Mouse (Mus musculus): ENCODE measurements at regions not wholly inside any gene's neighbourhood (a gene's known extent, or its start where the extent isn't known, plus 50 kb on each side); places are given as distances from the start of the nearest gene placed in this dataset.
"Not testable (repeated sequence)": the region's sequence is repeated elsewhere in the genome, so short reads cannot be mapped to it uniquely, and the experiment has no call there.

- WGBS: 86% methylated on average over 5 of the region's 5 CpGs
- H3K4me1 ChIP-seq (replicated peaks; ENCODE audit: control insufficient read depth, insufficient read depth, low read length): peaks cover 24% of the 10 kb centered on the region
- not testable (repeated sequence) for H3K36me3 ChIP-seq (replicated peaks; ENCODE audit: control insufficient read depth, insufficient read depth); H3K9ac ChIP-seq; H3K9me3 ChIP-seq (ENCODE audit: control insufficient read depth, low read length); H3K4me3 ChIP-seq (replicated peaks; ENCODE audit: low read length); H3K27ac ChIP-seq; ATAC-seq (ENCODE audit: low FRiP score); H3K4me2 ChIP-seq (replicated peaks); H3K27me3 ChIP-seq (ENCODE audit: control insufficient read depth, insufficient read depth, low read length); DNase-seq (ENCODE audit: low spot score)
Observed at GRCm38 (mm10) chr15:93005186-93005585, 269.8 kb downstream of the Gxylt1 start.

- ATAC-seq (ENCODE audit: low FRiP score) (no peak), DNase-seq (ENCODE audit: low spot score) (no peak)
- no peak overlapping the region for H3K9ac ChIP-seq
- no peaks in the 10 kb centered on the region for H3K36me3 ChIP-seq (replicated peaks; ENCODE audit: control insufficient read depth, insufficient read depth)
- H3K4me2 ChIP-seq (replicated peaks): no peak overlapping the region
- H3K27me3 ChIP-seq (ENCODE audit: control insufficient read depth, insufficient read depth, low read length): no peaks in the 10 kb centered on the region
- H3K4me1 ChIP-seq (replicated peaks; ENCODE audit: control insufficient read depth, insufficient read depth, low read length): peaks cover 30% of the 10 kb centered on the region
- no peak overlapping the region for H3K27ac ChIP-seq
- H3K9me3 ChIP-seq (ENCODE audit: control insufficient read depth, low read length): no peaks in the 10 kb centered on the region
- no peak overlapping the region for H3K4me3 ChIP-seq (replicated peaks; ENCODE audit: low read length)
- 87% methylated on average over 7 of the region's 7 CpGs for WGBS
Observed at GRCm38 (mm10) chr15:93004551-93004950, 270.4 kb downstream of the Gxylt1 start.

GRCm38 (mm10) chr15:93003233-93003632 is 271.7 kb downstream of the Gxylt1 start:
- no peaks in the 10 kb centered on the region for H3K36me3 ChIP-seq (replicated peaks; ENCODE audit: control insufficient read depth, insufficient read depth)
- no peaks in the 10 kb centered on the region for H3K27me3 ChIP-seq (ENCODE audit: control insufficient read depth, insufficient read depth, low read length)
- no peak overlapping the region for H3K9ac ChIP-seq
- DNase-seq (ENCODE audit: low spot score) (no peak), ATAC-seq (ENCODE audit: low FRiP score) (no peak)
- 85% methylated on average over 3 of the region's 3 CpGs for WGBS
- no peaks in the 10 kb centered on the region for H3K9me3 ChIP-seq (ENCODE audit: control insufficient read depth, low read length)
- H3K4me2 ChIP-seq (replicated peaks): no peak overlapping the region
- H3K4me3 ChIP-seq (replicated peaks; ENCODE audit: low read length): no peak overlapping the region
- no peak overlapping the region for H3K27ac ChIP-seq
- peaks cover 33% of the 10 kb centered on the region for H3K4me1 ChIP-seq (replicated peaks; ENCODE audit: control insufficient read depth, insufficient read depth, low read length)

GRCm38 (mm10) chr15:93002002-93002904 is 272.7 kb downstream of the Gxylt1 start:
- Histone ChIP-seq H3K27me3 (ENCODE audit: control insufficient read depth, insufficient read depth, low read length) (no peaks in the 10 kb centered on the region), H3K27ac (no peak overlapping the region), H3K9ac (peak overlapping the region; percentile 28), H3K4me1 (replicated peaks; ENCODE audit: control insufficient read depth, insufficient read depth, low read length) (peaks cover 33% of the 10 kb centered on the region), H3K4me3 (replicated peaks; ENCODE audit: low read length) (peak overlapping the region; percentile 6; the same call in 1 of the 2 replicates), H3K36me3 (replicated peaks; ENCODE audit: control insufficient read depth, insufficient read depth) (no peaks in the 10 kb centered on the region), H3K4me2 (replicated peaks) (peak overlapping the region; percentile 49), H3K9me3 (ENCODE audit: control insufficient read depth, low read length) (no peaks in the 10 kb centered on the region)
- peak; percentile 68 for DNase-seq (ENCODE audit: low spot score)
- WGBS: 32% methylated on average over 25 of the region's 25 CpGs
- ATAC-seq (ENCODE audit: low FRiP score): peak; percentile 70; the same call in 1 of the 2 replicates

GRCm38 (mm10) chr15:93001346-93002001 is 273.5 kb downstream of the Gxylt1 start:
- Histone ChIP-seq H3K4me2 (replicated peaks) (peak overlapping the region; percentile 49), H3K4me1 (replicated peaks; ENCODE audit: control insufficient read depth, insufficient read depth, low read length) (peaks cover 33% of the 10 kb centered on the region), H3K27me3 (ENCODE audit: control insufficient read depth, insufficient read depth, low read length) (no peaks in the 10 kb centered on the region), H3K4me3 (replicated peaks; ENCODE audit: low read length) (peak overlapping the region; percentile 6; the same call in 1 of the 2 replicates), H3K9me3 (ENCODE audit: control insufficient read depth, low read length) (no peaks in the 10 kb centered on the region), H3K9ac (peak overlapping the region; percentile 28), H3K36me3 (replicated peaks; ENCODE audit: control insufficient read depth, insufficient read depth) (no peaks in the 10 kb centered on the region), H3K27ac (no peak overlapping the region)
- DNase-seq (ENCODE audit: low spot score) (no peak), ATAC-seq (ENCODE audit: low FRiP score) (no peak)
- WGBS: 13% methylated on average over 11 of the region's 11 CpGs

- no peaks in the 10 kb centered on the region for H3K27me3 ChIP-seq (ENCODE audit: control insufficient read depth, insufficient read depth, low read length)
- no peak for DNase-seq (ENCODE audit: low spot score)
- H3K27ac ChIP-seq: no peak overlapping the region
- H3K4me2 ChIP-seq (replicated peaks): 0 out of 2 replicates have a peak overlapping the region, but pooled peaks have one; percentile 4
- no peak for ATAC-seq (ENCODE audit: low FRiP score)
- WGBS: 56% methylated on average over 12 of the region's 12 CpGs
- no peak overlapping the region for H3K9ac ChIP-seq
- H3K4me1 ChIP-seq (replicated peaks; ENCODE audit: control insufficient read depth, insufficient read depth, low read length): peaks cover 33% of the 10 kb centered on the region
- no peaks in the 10 kb centered on the region for H3K36me3 ChIP-seq (replicated peaks; ENCODE audit: control insufficient read depth, insufficient read depth)
- H3K9me3 ChIP-seq (ENCODE audit: control insufficient read depth, low read length): no peaks in the 10 kb centered on the region
- no peak overlapping the region for H3K4me3 ChIP-seq (replicated peaks; ENCODE audit: low read length)
Observed at GRCm38 (mm10) chr15:93000121-93000520, 274.9 kb downstream of the Gxylt1 start.

GRCm38 (mm10) chr15:92997933-92998332 is 277.0 kb downstream of the Gxylt1 start:
- no peaks in the 10 kb centered on the region for H3K9me3 ChIP-seq (ENCODE audit: control insufficient read depth, low read length)
- H3K4me2 ChIP-seq (replicated peaks): no peak overlapping the region
- DNase-seq (ENCODE audit: low spot score) (no peak), ATAC-seq (ENCODE audit: low FRiP score) (no peak)
- H3K27me3 ChIP-seq (ENCODE audit: control insufficient read depth, insufficient read depth, low read length): no peaks in the 10 kb centered on the region
- 0 out of 2 replicates have a peak overlapping the region, but pooled peaks have one; percentile 23 for H3K27ac ChIP-seq
- H3K9ac ChIP-seq: no peak overlapping the region
- H3K36me3 ChIP-seq (replicated peaks; ENCODE audit: control insufficient read depth, insufficient read depth): no peaks in the 10 kb centered on the region
- no peak overlapping the region for H3K4me3 ChIP-seq (replicated peaks; ENCODE audit: low read length)
- H3K4me1 ChIP-seq (replicated peaks; ENCODE audit: control insufficient read depth, insufficient read depth, low read length): peaks cover 33% of the 10 kb centered on the region
- 84% methylated on average over 5 of the region's 5 CpGs for WGBS

GRCm38 (mm10) chr15:92994191-92994671 is 280.7 kb downstream of the Gxylt1 start:
- Histone ChIP-seq H3K27ac (peak overlapping the region; percentile 49), H3K4me2 (replicated peaks) (0 out of 2 replicates have a peak overlapping the region, but pooled peaks have one; percentile 10), H3K9ac (no peak overlapping the region), H3K9me3 (ENCODE audit: control insufficient read depth, low read length) (no peaks in the 10 kb centered on the region), H3K36me3 (replicated peaks; ENCODE audit: control insufficient read depth, insufficient read depth) (no peaks in the 10 kb centered on the region), H3K4me3 (replicated peaks; ENCODE audit: low read length) (no peak overlapping the region), H3K4me1 (replicated peaks; ENCODE audit: control insufficient read depth, insufficient read depth, low read length) (no peaks in the 10 kb centered on the region; the same call in 1 of the 2 replicates), H3K27me3 (ENCODE audit: control insufficient read depth, insufficient read depth, low read length) (no peaks in the 10 kb centered on the region)
- DNase-seq (ENCODE audit: low spot score) (peak; percentile 55), ATAC-seq (ENCODE audit: low FRiP score) (peak; percentile 73)
- WGBS: 57% methylated on average over 11 of the region's 11 CpGs

- ATAC-seq (ENCODE audit: low FRiP score): no peak
- no peak for DNase-seq (ENCODE audit: low spot score)
- Histone ChIP-seq H3K36me3 (replicated peaks; ENCODE audit: control insufficient read depth, insufficient read depth) (no peaks in the 10 kb centered on the region), H3K4me1 (replicated peaks; ENCODE audit: control insufficient read depth, insufficient read depth, low read length) (no peaks in the 10 kb centered on the region; the same call in 1 of the 2 replicates), H3K27ac (no peak overlapping the region), H3K27me3 (ENCODE audit: control insufficient read depth, insufficient read depth, low read length) (no peaks in the 10 kb centered on the region), H3K9me3 (ENCODE audit: control insufficient read depth, low read length) (no peaks in the 10 kb centered on the region), H3K4me3 (replicated peaks; ENCODE audit: low read length) (no peak overlapping the region), H3K9ac (no peak overlapping the region), H3K4me2 (replicated peaks) (no peak overlapping the region)
- WGBS: 62% methylated on average over 6 of the region's 6 CpGs
Observed at GRCm38 (mm10) chr15:92993538-92994190, 281.3 kb downstream of the Gxylt1 start.
